Mouse (Mus musculus) bone marrow, adult 2 months (tissue): ENCODE results near the gene Rab27a.

Experiments
- CTCF ChIP-seq: fragments of 200-500 bp; IDR thresholded peaks from 2 replicates; pipeline ENCODE4 v1.5.1; 2011; ENCODE audit warnings: low read length, control low read depth; ENCODE audit not compliant: control insufficient read depth, insufficient read depth
- POLR2A ChIP-seq: fragments of 200-500 bp; IDR thresholded peaks from 2 replicates; pipeline ENCODE4 v1.6.1; 2011; ENCODE audit warnings: low read depth, mild to moderate bottlenecking, control low read depth, low read length, borderline replicate concordance; ENCODE audit not compliant: control insufficient read depth

DNA sequence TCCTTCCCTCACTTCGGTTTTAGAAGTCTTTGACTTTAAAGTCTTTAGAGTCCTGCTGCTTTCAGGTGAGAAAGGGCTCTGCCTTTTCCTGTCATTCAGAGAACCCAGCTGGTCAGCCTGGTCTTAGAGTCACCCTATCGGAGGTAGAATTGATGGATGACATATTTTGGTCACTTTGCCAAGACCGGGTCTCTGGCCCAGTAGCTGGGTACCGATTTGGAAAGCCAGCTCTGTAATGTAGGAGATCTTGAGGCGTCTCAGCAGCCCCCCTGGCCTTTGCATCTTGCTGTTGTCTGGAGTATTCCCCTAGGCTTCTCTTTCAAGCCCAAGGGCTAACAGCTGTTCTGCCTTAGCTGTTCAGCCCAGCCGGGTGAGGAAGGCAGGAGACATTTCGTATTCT is 550 bp downstream of the Rab27a start:
- TF ChIP-seq CTCF (no peak), POLR2A (no peak)
